Mouse (Mus musculus) small intestine, adult 2 months (tissue): ENCODE measurements around the gene Sost.

Source experiments
- CTCF ChIP-seq: fragments of 200-500 bp; IDR thresholded peaks from 2 replicates; pipeline ENCODE4 v1.5.1; 2012; ENCODE audit warnings: low read depth, mild to moderate bottlenecking, control low read depth, inconsistent platforms, low read length, moderate library complexity, mixed read lengths; ENCODE audit not compliant: insufficient replicate concordance, insufficient read length; ENCODE audit errors: extremely low read depth
- POLR2A ChIP-seq: fragments of 200-500 bp; IDR thresholded peaks from 2 replicates; pipeline ENCODE4 v1.6.1; 2012; ENCODE audit warnings: low read depth, mild to moderate bottlenecking, control low read depth, inconsistent platforms, low read length, moderate library complexity

DNA sequence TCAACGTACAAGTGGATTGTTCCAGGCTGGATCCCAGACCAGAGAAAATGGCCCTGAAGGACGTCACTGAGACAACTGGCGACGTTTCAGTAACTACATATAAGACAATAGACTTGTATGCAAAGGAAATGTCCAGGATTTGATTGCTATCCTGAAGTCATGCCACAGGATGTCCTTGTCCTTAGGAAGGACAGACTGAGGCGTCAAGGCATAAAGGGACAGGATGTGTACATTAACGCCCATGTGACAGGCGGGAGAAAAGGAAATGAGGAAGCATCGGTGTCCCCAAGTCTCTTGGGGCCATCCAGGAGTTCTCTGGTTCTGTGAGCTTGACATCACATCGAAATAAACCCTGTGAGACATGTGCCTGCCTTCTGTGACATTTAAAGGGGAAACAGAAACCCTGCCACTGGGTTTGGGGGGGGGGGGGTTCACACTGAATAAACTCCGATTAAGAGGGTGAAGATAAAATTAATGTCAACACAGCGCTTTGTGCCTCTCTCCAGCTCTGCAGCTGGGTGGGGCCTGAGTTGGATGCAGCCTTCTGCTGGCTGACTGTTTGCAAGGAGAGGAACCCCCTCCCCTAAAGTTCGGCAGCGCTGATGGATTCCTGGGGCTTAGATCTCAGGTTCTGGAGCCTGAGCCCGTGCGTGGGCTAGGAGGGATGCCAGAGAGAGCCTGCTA is 42.3 kb upstream of the Sost start:
- no peak for TF ChIP-seq CTCF
- TF ChIP-seq POLR2A, result no peak
